Mouse (Mus musculus) naive thymus-derived CD4-positive, alpha-beta T cell, adult 2 months (primary cell): ENCODE data around the gene Dnpep.
A peak's percentile ranks its signal among the peaks of the same experiment; 100 is the strongest.

Experiments
- DNase-seq: peaks from one replicate; pipeline ENCODE4 v3.0.0-alpha.2; 2011; ENCODE audit warnings: low read depth

Gene Dnpep

DNA sequence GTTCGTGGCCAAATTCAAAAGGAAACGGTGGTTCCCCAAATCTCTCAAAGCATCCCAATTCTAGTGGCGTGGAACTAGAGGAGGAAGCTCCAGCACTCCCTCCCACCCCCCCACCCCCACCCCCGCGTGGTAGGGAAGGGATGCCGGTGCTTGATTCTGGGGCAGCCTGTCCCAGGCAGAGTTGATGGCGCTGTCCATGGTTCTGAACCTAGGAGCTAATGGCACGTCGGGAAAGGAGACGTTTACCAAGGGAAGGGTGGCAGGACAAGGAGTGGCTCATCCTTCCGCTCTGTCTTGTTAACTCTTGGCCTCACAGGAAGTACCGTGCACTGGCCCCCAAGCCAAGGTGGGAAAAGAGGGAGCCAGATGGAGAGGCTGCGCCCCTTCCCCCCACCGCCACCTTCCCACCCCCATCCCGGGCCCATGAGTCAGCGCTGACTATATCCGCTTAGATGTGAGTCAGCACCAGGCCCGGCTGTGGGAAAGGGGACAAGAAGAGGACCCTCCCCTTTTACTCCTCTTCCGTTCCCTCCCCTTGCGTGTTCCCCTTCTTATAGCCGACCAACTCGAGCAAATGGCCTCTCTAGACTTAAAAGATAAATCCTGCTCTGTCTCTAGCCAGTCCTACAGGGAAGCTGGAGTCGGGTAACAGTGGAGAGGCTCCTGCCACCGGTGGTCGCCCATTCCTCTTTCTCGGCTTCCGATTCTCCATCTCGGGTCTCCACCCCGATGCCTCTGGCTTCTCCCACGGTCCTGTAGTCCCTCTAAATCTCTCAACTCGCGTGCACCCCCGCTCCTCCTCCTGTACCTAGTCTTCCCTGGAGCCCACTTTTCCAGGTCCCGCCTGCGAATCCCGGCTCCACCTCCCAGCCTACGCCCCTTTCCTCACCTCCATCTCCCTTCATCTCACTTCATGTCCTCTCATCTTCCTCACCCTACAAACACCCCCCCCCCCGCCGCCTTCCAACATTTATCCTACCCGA lies 54.5 kb downstream of the Dnpep start:
- peak; percentile 61 for DNase-seq

GRCm38 (mm10) chr1:75261278-75261677 lies 56.5 kb downstream of the Dnpep start:
- no peak for DNase-seq
